Mouse (Mus musculus) liver, embryonic 14 days (tissue): Measurements from ENCODE around the gene Ppp1cc. TPM values are rescaled to one million over a fixed set of nuclear protein-coding genes. Genes with fewer than 3 reads are reported as not detected.

Experiments used
- polyA plus RNA-seq: library from polyadenylated mRNA; depleted of rRNA; stranded (reverse); fragments of >200 nt; gene quantifications from 2 replicates; pipeline ENCODE4 v1.2.3, GENCODE M21; 2012; rRNA removed

The Ppp1cc gene
- 119 and 132 TPM in 2 replicates for polyA plus RNA-seq

DNA sequence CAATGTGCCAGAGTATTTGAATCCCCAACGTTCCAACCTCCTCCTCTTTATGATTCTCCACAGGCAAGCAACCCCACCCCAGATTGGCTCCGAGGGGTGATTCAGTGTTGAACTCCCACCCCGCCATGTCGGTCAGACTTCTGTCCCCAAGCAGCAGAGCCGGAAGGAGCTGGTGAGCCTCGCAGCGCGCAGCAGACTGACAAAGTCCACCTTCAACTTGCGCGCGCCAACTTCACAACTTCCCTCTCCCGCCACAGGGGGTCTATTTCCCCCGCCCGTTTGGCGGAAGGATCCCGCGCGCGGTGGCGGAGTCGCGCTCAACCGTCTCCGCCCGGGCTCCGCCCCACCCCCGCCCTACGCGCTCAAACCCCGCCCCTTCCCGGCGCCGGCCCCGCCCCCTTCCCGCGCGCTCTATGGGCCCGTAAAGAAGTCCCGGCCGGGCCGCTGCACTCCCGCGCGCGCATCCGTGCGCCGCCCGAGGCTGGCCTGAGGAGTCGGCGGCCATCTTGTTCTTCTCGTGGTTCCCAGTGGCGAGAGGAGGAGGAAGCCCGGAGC lies at the start of gene Ppp1cc:
Ppp1cc (plus strand) TSS at position 452 of the 555 bp plus-strand sequence.

DNA sequence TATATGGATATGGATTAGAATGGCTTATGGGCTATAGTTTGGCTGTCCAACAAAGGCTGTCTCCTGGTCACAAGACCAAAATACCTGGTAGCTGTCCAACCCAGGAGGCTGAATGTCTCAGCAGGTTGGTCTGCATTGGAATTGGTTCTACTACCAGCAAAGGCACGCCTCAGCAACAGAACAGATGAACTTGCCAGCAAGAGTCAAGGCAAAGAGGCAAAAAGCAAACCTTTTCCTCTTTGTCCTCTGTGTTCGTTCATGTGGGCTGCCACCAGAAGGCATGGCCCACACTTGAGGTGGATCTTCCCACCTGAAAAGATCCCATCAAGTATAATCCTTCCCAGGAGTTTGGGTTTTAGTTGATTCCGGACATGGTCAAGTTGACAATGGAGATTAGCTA lies 17.4 kb upstream of the Ppp1cc start, which contains the start of gene Ccdc63:
Ccdc63 (minus strand) TSS at position 101 of the 400 bp plus-strand sequence.

GRCm38 (mm10) chr5:122206475-122206874 lies 48.4 kb downstream of the Ppp1cc start, which contains the start of gene Hvcn1:
TSS of gene Hvcn1 (plus strand) at chr5:122206804.

Other genes with a start within 250 kb of the Ppp1cc start
- 1.5 and 1.8 TPM in 2 replicates for gene Cux2, start 108.2 kb upstream of the Ppp1cc start, polyA plus RNA-seq
- gene Myl2, start 57.3 kb upstream of the Ppp1cc start, polyA plus RNA-seq: 0.67 TPM in 1 of 2 replicates, not detected in the other
- gene Ccdc63, start 17.5 kb upstream of the Ppp1cc start, polyA plus RNA-seq: 0.02 and 0.03 TPM in 2 replicates
- gene Hvcn1, start 48.5 kb downstream of the Ppp1cc start, polyA plus RNA-seq: 0.98 and 1.5 TPM in 2 replicates
- gene Tctn1, start 106.2 kb downstream of the Ppp1cc start, polyA plus RNA-seq: 1.7 and 1.9 TPM in 2 replicates
- 3.6 and 3.9 TPM in 2 replicates for gene Pptc7, start 126.1 kb downstream of the Ppp1cc start, polyA plus RNA-seq
- gene Rad9b, start 196.0 kb downstream of the Ppp1cc start, polyA plus RNA-seq: 2.2 and 2.6 TPM in 2 replicates
- gene Vps29, start 196.1 kb downstream of the Ppp1cc start, polyA plus RNA-seq: 45.2 and 51.5 TPM in 2 replicates
- 39.7 and 45.0 TPM in 2 replicates for gene Gpn3, start 213.6 kb downstream of the Ppp1cc start, polyA plus RNA-seq
- gene Fam216a, start 214.1 kb downstream of the Ppp1cc start, polyA plus RNA-seq: 16.3 and 18.3 TPM in 2 replicates
- 185 and 192 TPM in 2 replicates for gene Arpc3, start 233.6 kb downstream of the Ppp1cc start, polyA plus RNA-seq